Mouse (Mus musculus) fibroblast of lung, adult 2 months (primary cell): Measurements from ENCODE around the gene Trim45.
A peak's percentile ranks its signal among the peaks of the same experiment; 100 is the strongest.

Experiments
- DNase-seq: peaks from one replicate; pipeline ENCODE4 v3.0.0-alpha.2; 2011; ENCODE audit warnings: low read depth

Gene Trim45

GRCm38 (mm10) chr3:100931332-100932076 lies 9.5 kb downstream of the Trim45 start:
- no peak for DNase-seq

DNA sequence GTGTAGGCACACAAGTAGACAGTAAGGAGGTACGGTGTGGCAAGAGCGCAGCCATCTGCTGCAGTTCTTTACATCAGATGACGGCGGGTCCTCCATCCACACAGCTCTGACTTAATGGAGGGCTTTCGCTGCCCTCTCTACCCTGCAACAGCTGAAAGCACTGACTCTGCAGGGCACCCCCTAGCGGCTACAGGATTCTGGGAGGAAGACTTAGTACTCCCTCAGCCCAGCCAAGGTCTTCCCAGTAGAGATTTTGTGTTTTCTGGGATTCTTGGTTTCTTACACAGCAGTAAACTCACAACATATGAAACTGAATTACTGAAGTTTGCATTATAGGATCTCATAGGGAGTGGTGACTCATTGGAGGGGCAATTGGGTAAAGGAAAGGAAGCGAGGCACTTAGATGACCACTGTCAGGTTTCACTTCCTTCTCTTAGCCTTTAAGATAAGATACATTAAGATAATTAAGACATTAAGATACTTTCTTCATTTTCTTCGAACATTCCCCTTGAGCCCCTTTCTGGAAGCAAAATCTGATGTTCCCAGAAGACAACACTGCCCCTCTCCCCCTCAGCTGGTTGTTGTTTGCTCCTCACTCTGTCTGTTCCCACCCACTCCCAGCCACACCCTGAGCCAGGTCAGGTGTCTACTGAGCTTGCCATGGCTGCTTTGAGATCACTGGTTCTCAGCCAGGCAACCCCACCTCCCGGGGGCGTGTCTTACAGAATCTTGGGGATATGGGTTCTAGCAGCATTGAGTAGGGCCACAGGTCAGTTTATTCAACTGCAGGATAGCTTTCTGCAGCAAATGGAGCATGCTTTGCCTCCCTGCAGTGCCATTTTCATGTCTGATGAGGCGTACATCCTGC lies 10.3 kb downstream of the Trim45 start:
- DNase-seq, result no peak

GRCm38 (mm10) chr3:100935521-100935920 lies 13.5 kb downstream of the Trim45 start:
- no peak for DNase-seq

- no peak for DNase-seq
Measured at GRCm38 (mm10) chr3:100936201-100936600, 14.2 kb downstream of the Trim45 start.

DNA sequence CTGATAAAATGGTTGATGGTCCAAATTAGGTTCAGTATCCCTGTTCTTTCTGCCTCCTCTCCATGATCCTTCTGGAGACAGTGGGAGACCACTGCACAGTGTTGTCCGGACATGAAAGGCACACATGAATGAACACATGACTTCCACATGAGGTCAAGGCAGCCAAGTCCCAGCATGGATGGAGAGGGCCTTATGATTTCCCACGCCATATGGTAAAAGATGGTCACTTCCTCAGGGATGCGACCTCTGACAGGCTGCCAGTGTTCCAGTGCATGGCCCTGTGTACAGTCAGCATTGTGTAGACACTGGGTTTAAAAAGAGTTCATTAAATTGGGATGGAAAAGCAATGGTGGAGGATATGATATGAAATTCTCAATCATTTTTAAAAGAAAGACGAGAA lies 16.2 kb downstream of the Trim45 start:
- no peak for DNase-seq

DNA sequence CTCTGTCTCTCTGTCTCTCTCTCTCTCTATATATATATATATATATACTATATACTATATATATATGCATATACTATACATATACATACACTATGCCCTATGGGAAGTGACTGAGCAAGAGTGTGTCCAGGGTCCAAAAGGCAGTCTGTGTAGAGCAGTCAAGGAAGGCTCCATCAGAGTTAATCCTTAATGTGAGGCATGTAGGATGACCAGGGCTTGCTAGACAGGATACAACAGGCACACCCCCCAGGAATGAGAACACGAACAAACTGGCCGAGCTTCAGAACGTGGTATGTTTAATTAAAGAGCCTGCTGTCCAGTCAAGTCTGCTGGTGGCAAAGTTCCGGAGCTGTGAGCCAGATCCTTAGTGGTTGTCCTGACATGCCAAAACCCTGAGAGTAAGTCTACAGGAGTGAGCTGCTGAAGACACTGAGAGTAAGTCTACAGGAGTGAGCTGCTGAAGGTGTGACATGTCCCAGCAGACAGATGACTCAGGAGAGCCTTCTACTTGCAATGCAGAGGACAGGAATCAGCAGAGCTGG lies 18.6 kb downstream of the Trim45 start:
- DNase-seq, result no peak

DNA sequence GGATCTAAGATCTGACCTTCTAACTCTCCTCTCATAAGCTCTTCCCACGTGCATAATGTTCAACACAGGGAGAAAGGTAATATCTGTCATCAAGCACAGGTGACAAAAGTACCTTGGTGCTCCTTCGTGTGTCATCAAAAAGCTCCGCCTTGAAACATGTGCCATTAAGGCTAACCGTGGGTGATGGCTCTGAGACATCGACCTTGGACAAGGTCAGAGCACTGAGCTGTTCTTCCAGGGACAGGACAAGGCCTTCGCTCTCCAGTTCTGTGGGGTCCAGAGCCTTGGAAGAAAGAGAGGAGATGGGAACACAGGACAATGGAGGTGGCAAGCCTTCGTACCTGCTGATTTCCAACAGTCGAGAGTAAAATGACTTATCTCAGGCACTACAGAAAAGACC lies 25.3 kb downstream of the Trim45 start:
- no peak for DNase-seq

GRCm38 (mm10) chr3:100951531-100951930 lies 29.5 kb downstream of the Trim45 start:
- DNase-seq, result no peak

DNA sequence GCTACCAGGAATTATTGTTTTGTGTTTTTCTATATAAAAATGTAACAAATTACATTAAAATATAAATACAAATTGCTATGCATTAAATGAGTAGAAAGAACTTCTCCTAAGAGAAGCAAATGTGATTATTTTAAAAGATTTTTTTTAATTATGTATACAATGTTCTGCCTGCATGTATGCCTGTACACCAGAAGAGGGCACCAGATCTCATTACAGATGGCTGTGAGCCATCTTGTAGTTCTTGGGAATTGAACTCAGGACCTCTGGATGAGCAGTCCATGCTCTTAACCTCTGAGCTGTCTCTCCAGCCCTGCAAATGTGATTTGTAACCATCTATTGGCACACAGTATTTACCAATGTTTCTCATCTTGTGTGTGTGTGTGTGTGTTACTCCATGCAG lies 32.6 kb downstream of the Trim45 start:
- no peak for DNase-seq

DNA sequence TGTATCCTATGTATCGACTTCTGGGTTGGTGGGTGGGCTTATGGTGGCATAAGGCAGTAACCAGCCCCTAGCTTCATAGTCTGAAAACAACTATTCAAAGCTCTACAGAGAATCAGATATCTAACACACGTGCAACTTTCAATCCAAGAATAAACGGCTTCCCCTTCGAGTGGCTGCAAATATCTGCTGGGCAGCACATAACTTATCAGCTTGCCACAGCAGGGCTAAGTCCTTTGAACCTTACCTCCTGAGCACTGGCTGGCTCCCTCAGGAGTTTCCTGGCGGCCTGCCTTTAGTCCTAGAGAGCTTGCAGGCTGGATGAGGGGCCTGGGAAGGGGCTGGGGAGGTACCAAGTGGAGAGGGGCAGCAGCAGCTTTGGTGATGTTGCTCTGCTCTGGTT lies 39.0 kb downstream of the Trim45 start:
- no peak for DNase-seq

DNA sequence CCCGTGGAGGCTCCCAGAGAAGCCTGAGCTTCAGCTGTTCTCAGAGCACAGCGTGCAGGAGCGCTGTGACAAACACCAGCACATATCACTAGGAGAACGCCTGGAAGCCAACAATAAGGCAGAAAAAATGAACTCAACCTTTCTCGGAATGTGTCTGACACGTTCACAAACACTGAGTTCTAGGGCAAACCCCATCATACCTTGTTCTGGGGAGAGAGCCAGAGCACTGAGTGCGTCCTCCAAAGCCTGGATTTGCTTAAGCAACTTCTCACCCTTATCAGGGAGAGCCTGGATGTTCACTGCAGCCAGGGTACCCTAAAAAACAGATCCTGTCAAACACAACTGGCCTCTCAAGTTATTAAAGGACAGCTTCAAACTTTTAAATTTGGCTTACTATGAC lies 39.5 kb downstream of the Trim45 start:
- no peak for DNase-seq

DNA sequence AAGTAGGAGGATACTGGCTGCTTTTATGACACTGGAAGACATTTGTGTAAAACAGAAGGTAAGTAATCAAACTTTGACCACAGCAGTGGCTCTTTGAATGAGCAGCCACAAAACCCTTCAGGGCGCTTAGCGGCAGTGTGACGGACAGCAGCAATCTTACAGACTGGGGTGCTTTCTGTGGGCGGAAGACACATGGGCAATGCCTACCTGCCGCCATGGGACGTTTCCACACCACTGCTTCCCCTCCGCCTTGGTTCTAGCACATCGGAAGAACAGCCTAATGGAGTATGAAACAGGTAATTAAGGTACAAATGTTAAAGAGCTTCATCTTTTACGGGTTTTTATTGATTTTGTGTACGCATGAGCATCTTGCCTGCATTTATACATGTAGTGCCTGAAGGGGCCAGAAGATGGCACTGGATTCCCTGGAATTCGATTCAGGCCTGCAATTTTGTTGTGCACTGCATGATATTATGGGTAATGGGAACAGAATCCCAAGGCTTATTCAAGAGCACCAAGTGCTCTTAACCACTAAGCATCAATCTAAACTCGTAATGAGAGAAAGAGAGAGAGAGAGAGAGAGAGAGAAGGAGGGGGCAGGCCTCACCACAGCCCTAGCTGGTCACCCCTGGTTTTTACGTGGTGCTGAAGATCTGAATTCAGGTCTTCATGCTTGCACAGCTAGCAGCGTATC lies 42.0 kb downstream of the Trim45 start:
- no peak for DNase-seq

DNA sequence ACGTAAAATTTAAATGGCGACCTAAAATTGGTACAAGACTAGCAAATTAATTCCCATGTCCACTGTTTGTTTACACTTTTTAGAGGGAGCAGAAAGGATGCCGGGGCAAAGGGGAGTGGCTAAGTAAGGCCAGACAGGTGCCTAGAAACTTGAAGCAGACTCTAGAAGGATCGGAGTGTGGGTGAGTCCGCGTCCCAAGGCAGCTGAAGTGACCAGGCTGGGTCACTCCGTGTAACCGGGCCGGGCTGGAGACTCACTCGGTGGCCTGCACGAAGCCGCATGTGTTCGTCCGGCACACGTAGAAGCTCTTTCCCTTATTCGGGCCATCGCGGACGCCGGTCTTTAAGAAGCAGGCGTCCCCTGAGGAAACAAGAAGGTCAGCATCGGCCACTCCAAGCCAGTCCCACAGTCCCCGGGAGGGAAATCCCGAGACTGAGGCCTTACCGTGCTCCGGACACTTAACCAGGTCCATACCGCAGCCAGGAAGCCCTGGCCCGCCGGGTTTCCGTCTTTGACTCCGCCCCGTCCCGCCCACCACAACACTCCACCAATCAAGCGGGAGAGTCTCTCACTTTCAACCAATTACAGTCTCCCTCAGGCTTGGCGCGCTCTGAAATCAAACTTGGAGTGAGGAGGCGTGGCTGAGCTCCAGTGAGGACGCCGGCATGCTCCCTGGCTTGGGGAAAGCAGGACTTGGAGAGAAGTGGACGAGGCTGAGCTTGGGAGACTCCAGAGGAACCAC lies 47.3 kb downstream of the Trim45 start, which contains the start of gene Ttf2:
Gene Ttf2, minus strand, starts transcription at position 488 of the 742 bp plus-strand sequence.
- peak; percentile 82 for DNase-seq

DNA sequence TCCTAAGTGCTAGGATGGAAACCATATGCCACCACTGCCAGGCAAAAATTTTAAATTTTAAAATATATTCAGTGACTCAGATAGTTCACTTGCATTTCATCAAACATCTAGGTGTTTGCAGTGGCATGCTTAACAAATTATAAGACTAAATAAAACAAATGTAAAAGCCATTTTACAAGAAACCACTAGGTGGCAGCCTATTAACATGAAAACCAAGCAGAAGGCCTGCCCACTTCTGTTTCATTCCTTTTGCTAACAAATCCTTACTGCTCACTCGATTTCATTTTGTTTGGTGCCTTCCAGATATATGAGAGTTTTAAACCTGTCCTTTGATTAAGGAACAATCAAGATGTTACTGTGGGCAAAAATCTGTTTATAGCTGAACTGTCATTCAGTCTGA lies 51.9 kb downstream of the Trim45 start:
- no peak for DNase-seq

- no peak for DNase-seq
Measured at GRCm38 (mm10) chr3:100979290-100979689, 57.3 kb downstream of the Trim45 start.
